Mouse (Mus musculus): ENCODE results near the gene Tead4.
"Not testable (repeated sequence)": the region's sequence is repeated elsewhere in the genome, so short reads cannot be mapped to it uniquely, and the experiment has no call there.

Tead4 gene

GRCm38 (mm10) chr6:128237102-128237763, 63.4 kb downstream of the Tead4 start:
- no peak for DNase-seq (ENCODE audit: low spot score)

GRCm38 (mm10) chr6:128236581-128236980, 64.0 kb downstream of the Tead4 start:
- DNase-seq (ENCODE audit: low spot score): no peak

GRCm38 (mm10) chr6:128234206-128234605, 66.4 kb downstream of the Tead4 start:
- no peak for DNase-seq (ENCODE audit: low spot score)

GRCm38 (mm10) chr6:128232216-128232615, 68.4 kb downstream of the Tead4 start:
- DNase-seq (ENCODE audit: low spot score): no peak

GRCm38 (mm10) chr6:128231741-128232140, 68.9 kb downstream of the Tead4 start:
- no peak for DNase-seq (ENCODE audit: low spot score)

- DNase-seq (ENCODE audit: low spot score): no peak
Measured at GRCm38 (mm10) chr6:128227438-128228017, 73.1 kb downstream of the Tead4 start.

- no peak for DNase-seq (ENCODE audit: low spot score)
Measured at GRCm38 (mm10) chr6:128226941-128227340, 73.7 kb downstream of the Tead4 start.

- no peak for DNase-seq (ENCODE audit: low spot score)
Measured at GRCm38 (mm10) chr6:128225846-128226176, 74.8 kb downstream of the Tead4 start.

- no peak for DNase-seq (ENCODE audit: low spot score)
Measured at GRCm38 (mm10) chr6:128225009-128225845, 75.4 kb downstream of the Tead4 start.

GRCm38 (mm10) chr6:128223159-128223558, 77.5 kb downstream of the Tead4 start:
- DNase-seq (ENCODE audit: low spot score): no peak

GRCm38 (mm10) chr6:128215004-128215403, 85.6 kb downstream of the Tead4 start:
- not testable (repeated sequence) for DNase-seq (ENCODE audit: low spot score)

- not testable (repeated sequence) for DNase-seq (ENCODE audit: low spot score)
Measured at GRCm38 (mm10) chr6:128209199-128209598, 91.4 kb downstream of the Tead4 start.

- no peak for DNase-seq (ENCODE audit: low spot score)
Measured at GRCm38 (mm10) chr6:128208491-128209170, 92.0 kb downstream of the Tead4 start.

GRCm38 (mm10) chr6:128203557-128203956, 97.1 kb downstream of the Tead4 start:
- DNase-seq (ENCODE audit: low spot score): no peak

GRCm38 (mm10) chr6:128200847-128201640, 99.6 kb downstream of the Tead4 start:
- no peak for DNase-seq (ENCODE audit: low spot score)

GRCm38 (mm10) chr6:128200116-128200846, 100.3 kb downstream of the Tead4 start:
- DNase-seq (ENCODE audit: low spot score): peak; percentile 89

GRCm38 (mm10) chr6:128183521-128183920, 117.1 kb downstream of the Tead4 start:
- no peak for DNase-seq (ENCODE audit: low spot score)

- no peak for DNase-seq (ENCODE audit: low spot score)
Measured at GRCm38 (mm10) chr6:128181176-128181575, 119.4 kb downstream of the Tead4 start.

- no peak for DNase-seq (ENCODE audit: low spot score)
Measured at GRCm38 (mm10) chr6:128179651-128180050, 121.0 kb downstream of the Tead4 start.

- no peak for DNase-seq (ENCODE audit: low spot score)
Measured at GRCm38 (mm10) chr6:128179247-128179646, 121.4 kb downstream of the Tead4 start.

GRCm38 (mm10) chr6:128178681-128179080, 121.9 kb downstream of the Tead4 start:
- DNase-seq (ENCODE audit: low spot score): no peak

Data from urinary bladder, postnatal 10 days (tissue).